Mouse (Mus musculus) pancreas, adult 10 weeks (tissue): Measurements from ENCODE around the gene Pkn3. TPM values are rescaled to one million over a fixed set of nuclear protein-coding genes. Genes with fewer than 3 reads are reported as not detected.

Source experiments
- polyA plus RNA-seq: library from polyadenylated mRNA; stranded (reverse); fragments of 350-450 nt; fragmentation: Illumina TruSeq; extraction: RNeasy Lipid Tissue Mini Kit (QIAGEN cat#74804); gene quantifications from one replicate; pipeline ENCODE4 v1.2.3, GENCODE M21; 2015; ENCODE audit warnings: low read depth, low replicate concordance; ENCODE audit not compliant: insufficient read depth

The Pkn3 gene
- polyA plus RNA-seq: 7.9 TPM

DNA sequence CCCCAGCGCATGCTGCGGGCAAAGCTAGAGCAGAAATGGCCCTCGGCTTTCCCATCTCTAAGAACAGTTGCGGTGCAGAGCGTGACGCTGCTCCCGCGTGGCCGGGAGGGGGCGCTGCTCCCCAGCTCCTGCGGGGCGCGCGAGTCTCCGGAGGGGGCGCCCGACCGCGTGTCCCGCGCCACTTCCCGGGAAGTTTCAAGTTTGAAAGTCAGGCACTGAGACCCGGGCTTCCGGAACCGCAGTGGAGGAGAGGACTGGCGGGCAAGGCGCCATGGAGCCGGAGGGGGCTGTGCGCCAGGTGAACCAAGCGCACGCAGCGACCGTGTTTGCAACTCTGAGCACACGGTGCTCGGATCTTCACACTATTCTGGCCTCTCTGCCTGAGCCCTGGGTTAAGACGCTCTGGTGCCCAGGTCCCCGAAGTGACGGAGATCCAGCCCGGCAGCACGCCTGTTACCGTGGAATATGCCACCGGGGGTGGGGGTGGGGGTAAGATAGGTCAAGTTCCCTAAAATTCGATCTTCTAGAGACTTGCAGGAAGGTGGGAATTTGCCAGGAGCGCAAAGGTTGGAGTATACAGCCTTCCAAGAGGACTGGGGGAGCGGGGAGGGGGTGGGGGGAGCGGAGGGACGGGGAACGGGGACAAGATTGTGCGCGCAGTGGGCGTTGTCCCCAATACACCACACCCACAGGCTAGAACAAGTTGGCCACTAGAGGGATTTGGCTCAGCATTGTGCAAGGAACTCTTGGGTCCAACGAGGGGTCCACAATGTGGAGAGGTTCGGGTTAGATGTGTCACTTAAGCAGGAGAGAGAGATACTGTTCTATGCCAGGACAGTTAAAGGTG is at the start of gene Pkn3:
Pkn3 (plus strand) TSS at position 183 of the 847 bp plus-strand sequence.

GRCm38 (mm10) chr2:30048699-30049388 is 28.6 kb upstream of the Pkn3 start, which contains the start of gene Wdr34:
TSS of gene Wdr34 (minus strand) at chr2:30048881.

GRCm38 (mm10) chr2:30057223-30057904 is 20.1 kb upstream of the Pkn3 start, which contains the start of gene Set:
TSS of gene Set (plus strand) at chr2:30057378.

DNA sequence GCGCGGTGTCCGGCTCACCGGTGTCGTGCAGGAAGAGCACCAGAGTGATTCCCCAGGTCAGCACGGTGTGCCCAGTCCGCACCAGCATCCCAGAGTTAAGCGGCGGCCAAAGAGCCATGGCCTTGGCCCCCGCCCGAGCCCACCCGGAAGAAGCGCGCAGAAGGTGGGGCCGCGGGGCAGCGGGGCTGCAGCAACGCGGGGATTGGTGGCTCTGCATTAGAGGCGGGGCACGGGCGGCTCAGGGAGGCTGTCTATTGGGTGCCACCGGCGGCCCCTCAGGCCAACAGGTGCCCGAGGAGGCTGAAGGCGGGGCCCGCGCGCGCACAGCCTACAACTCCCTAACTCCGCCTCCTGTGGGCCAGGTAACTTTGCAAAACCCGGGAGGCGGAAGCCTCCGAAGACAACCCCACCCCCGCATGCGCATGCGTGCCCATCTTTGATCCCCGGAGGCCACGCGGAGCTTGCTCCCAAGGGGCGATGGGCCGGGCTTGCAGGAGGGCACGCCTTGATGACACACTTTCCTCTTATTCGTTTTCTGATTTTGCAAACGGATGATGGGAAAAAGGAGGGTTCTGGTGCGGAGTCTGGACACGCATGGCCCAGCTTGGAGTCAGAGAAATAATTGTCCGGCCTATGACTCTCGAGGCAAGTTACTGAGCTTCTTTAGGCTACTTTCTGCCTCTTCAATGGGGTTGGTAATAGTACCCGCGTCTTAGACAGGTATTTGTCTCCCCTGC is 16.2 kb downstream of the Pkn3 start, which contains the start of gene Zdhhc12:
Zdhhc12 (minus strand) TSS at position 178 of the 737 bp plus-strand sequence.

DNA sequence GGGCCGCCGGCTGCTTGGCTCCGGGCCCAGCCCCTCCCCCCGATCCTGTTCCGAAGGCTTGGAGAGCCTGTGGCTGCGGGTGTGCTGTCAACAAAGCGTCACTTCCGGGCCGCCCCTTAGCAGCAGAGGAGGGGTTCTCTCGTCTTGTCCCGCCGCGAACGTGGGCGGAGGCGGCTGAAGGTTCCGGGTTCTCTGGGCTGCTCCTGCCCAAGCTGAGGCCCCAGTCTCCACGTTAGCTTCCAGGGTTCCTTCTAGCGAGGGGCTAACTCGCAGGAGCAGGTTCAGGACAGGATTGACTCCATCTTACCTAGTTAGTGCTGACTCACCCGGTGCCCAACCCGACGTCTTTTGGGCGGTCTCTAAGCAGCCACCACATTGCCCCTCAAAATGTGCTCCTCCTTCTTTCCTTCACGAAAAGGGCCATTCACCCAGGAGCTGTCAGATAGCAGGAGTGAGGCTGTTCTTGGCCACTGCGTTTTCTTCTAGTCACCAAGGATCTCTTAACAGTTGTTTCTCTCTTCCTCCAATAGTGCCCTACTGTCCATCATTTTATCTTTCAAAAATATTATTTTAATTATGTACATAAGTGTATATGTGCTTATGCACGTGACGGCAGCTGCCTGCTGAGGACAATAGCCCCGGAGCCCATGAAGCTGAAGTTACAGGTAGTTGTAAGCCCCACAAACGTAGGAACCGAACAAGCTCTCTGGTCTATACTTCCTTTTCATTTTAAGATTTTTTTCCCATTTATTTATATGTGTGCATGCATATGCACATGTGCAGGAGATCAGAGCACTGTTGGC is 47.2 kb downstream of the Pkn3 start, which contains the start of gene Zer1:
Zer1 (minus strand) TSS at position 114 of the 803 bp plus-strand sequence.

GRCm38 (mm10) chr2:30133613-30134377 is 56.3 kb downstream of the Pkn3 start, which contains the start of gene Tbc1d13:
TSS of gene Tbc1d13 (plus strand) at chr2:30133746.

Other genes with a start within 250 kb of the Pkn3 start
- gene Cercam, start 208.5 kb upstream of the Pkn3 start, polyA plus RNA-seq: 2.3 TPM
- 15.8 TPM for gene Odf2, start 188.5 kb upstream of the Pkn3 start, polyA plus RNA-seq
- 8.2 TPM for gene Gle1, start 142.3 kb upstream of the Pkn3 start, polyA plus RNA-seq
- gene Sptan1, start 112.1 kb upstream of the Pkn3 start, polyA plus RNA-seq: 85.5 TPM
- gene Wdr34, start 28.8 kb upstream of the Pkn3 start, polyA plus RNA-seq: 7.2 TPM
- gene Set, start 20.3 kb upstream of the Pkn3 start, polyA plus RNA-seq: 25.1 TPM
- gene Zdhhc12, start 16.0 kb downstream of the Pkn3 start, polyA plus RNA-seq: 7.0 TPM
- gene Zer1, start 46.9 kb downstream of the Pkn3 start, polyA plus RNA-seq: 8.3 TPM
- gene Tbc1d13, start 56.1 kb downstream of the Pkn3 start, polyA plus RNA-seq: 8.6 TPM
- gene Endog, start 93.8 kb downstream of the Pkn3 start, polyA plus RNA-seq: 8.6 TPM
- 6.3 TPM for gene Spout1, start 100.8 kb downstream of the Pkn3 start, polyA plus RNA-seq
- gene Kyat1, start 128.2 kb downstream of the Pkn3 start, polyA plus RNA-seq: 12.2 TPM
- gene Lrrc8a, start 160.0 kb downstream of the Pkn3 start, polyA plus RNA-seq: 7.2 TPM
- gene Gm28035, start 162.9 kb downstream of the Pkn3 start, polyA plus RNA-seq: 0.46 TPM
- 10.5 TPM for gene Phyhd1, start 188.5 kb downstream of the Pkn3 start, polyA plus RNA-seq
- gene Gm28038, start 203.4 kb downstream of the Pkn3 start, polyA plus RNA-seq: not detected
- 2.7 TPM for gene Dolk, start 208.7 kb downstream of the Pkn3 start, polyA plus RNA-seq
- 4.0 TPM for gene Nup188, start 208.7 kb downstream of the Pkn3 start, polyA plus RNA-seq